Mouse (Mus musculus) right cerebral cortex, postnatal 14 days (tissue): Measurements from ENCODE around the gene Rab7.

Experiments
- DNase-seq: peaks from one replicate; pipeline ENCODE4 v3.0.0; 2022

Rab7 gene

GRCm38 (mm10) chr6:88044577-88045405 is at the start of gene Rab7:
Gene Rab7, minus strand, starts transcription at chr6:88045270.
- peak; percentile 96 for DNase-seq

GRCm38 (mm10) chr6:88088971-88089370 is 43.9 kb upstream of the Rab7 start:
- no peak for DNase-seq

- peak; percentile 99 for DNase-seq
These were observed 39.4 kb upstream of the Rab7 start, which contains the start of gene Rpn1 for GRCm38 (mm10) chr6:88084278-88085151. Gene Rpn1, plus strand, starts transcription at chr6:88084482.

- DNase-seq, result no peak
These were observed 38.6 kb upstream of the Rab7 start for GRCm38 (mm10) chr6:88083672-88084071.

GRCm38 (mm10) chr6:88083095-88083494 is 38.0 kb upstream of the Rab7 start:
- DNase-seq, result no peak

GRCm38 (mm10) chr6:88075960-88076517 is 31.0 kb upstream of the Rab7 start:
- no peak for DNase-seq

GRCm38 (mm10) chr6:88074752-88075554 is 29.9 kb upstream of the Rab7 start:
- DNase-seq, result peak; percentile 96

GRCm38 (mm10) chr6:88071216-88071615 is 26.1 kb upstream of the Rab7 start:
- DNase-seq, result no peak

GRCm38 (mm10) chr6:88070468-88070867 is 25.4 kb upstream of the Rab7 start:
- no peak for DNase-seq

- DNase-seq, result no peak
These were observed 23.7 kb upstream of the Rab7 start for GRCm38 (mm10) chr6:88068739-88069138.

- DNase-seq, result no peak
These were observed 22.7 kb upstream of the Rab7 start for GRCm38 (mm10) chr6:88067722-88068121.

GRCm38 (mm10) chr6:88065968-88066367 is 20.9 kb upstream of the Rab7 start:
- no peak for DNase-seq

GRCm38 (mm10) chr6:88065116-88065515 is 20.0 kb upstream of the Rab7 start:
- peak; percentile 11 for DNase-seq

- no peak for DNase-seq
These were observed 19.1 kb upstream of the Rab7 start for GRCm38 (mm10) chr6:88064072-88064642.

GRCm38 (mm10) chr6:88062398-88062797 is 17.3 kb upstream of the Rab7 start:
- DNase-seq, result no peak

GRCm38 (mm10) chr6:88061406-88061805 is 16.3 kb upstream of the Rab7 start:
- DNase-seq, result no peak

GRCm38 (mm10) chr6:88060602-88061001 is 15.5 kb upstream of the Rab7 start:
- no peak for DNase-seq

GRCm38 (mm10) chr6:88059903-88060302 is 14.8 kb upstream of the Rab7 start:
- no peak for DNase-seq

- no peak for DNase-seq
These were observed 11.8 kb upstream of the Rab7 start for GRCm38 (mm10) chr6:88056866-88057265.

- no peak for DNase-seq
These were observed 10.6 kb upstream of the Rab7 start for GRCm38 (mm10) chr6:88055663-88056062.

- DNase-seq, result no peak
These were observed 9.2 kb upstream of the Rab7 start for GRCm38 (mm10) chr6:88054081-88054835.
